Mouse (Mus musculus) olfactory bulb, adult 2 months (tissue): ENCODE measurements at regions not wholly inside any gene's neighbourhood (a gene's known extent, or its start where the extent isn't known, plus 50 kb on each side); places are given as distances from the start of the nearest gene placed in this dataset.

Experiments
- H3K27ac ChIP-seq: fragments of 200-500 bp; 2 replicates; pipeline ENCODE4 v1.5.1; 2012; ENCODE audit warnings: low read depth, low read length; ENCODE audit not compliant: insufficient read depth
- H3K4me1 ChIP-seq: fragments of 200-500 bp; 2 replicates; pipeline ENCODE4 v1.6.1; 2012; ENCODE audit warnings: low read length; ENCODE audit not compliant: control insufficient read depth, insufficient read depth
- H3K4me3 ChIP-seq: fragments of 200-500 bp; 2 replicates; pipeline ENCODE4 v1.5.1; 2012; ENCODE audit warnings: mild to moderate bottlenecking, low read depth, low read length, moderate library complexity; ENCODE audit not compliant: insufficient read depth
- CTCF ChIP-seq: fragments of 200-500 bp; IDR thresholded peaks from 2 replicates; pipeline ENCODE4 v1.5.1; 2012; ENCODE audit warnings: low read depth, mild to moderate bottlenecking, low read length, moderate library complexity; ENCODE audit not compliant: insufficient read depth
- POLR2A ChIP-seq: fragments of 200-500 bp; IDR thresholded peaks from 2 replicates; pipeline ENCODE4 v1.6.1; 2012; ENCODE audit warnings: mild to moderate bottlenecking, low read depth, low read length, moderate library complexity; ENCODE audit not compliant: insufficient read depth
- WGBS: fragments of 180-500 bp; shearing (Covaris S2); methylation state at CpG from one replicate; pipeline ENCODE4 v1.1.7; 2018; 5-methylcytosine and 5-hydroxymethylcytosine counted together

GRCm38 (mm10) chr14:46562016-46562415, 171.5 kb upstream of the Bmp4 start:
- Histone ChIP-seq H3K4me3 (no peak overlapping the region), H3K27ac (no peak overlapping the region), H3K4me1 (no peaks in the 10 kb centered on the region)
- 87% methylated on average over 5 of the region's 5 CpGs for WGBS
- TF ChIP-seq CTCF (no peak), POLR2A (no peak)

GRCm38 (mm10) chr14:46553239-46553638, 162.8 kb upstream of the Bmp4 start:
- Histone ChIP-seq H3K4me3 (no peak overlapping the region), H3K27ac (no peak overlapping the region), H3K4me1 (no peaks in the 10 kb centered on the region)
- WGBS: 93% methylated on average over 2 of the region's 2 CpGs
- TF ChIP-seq CTCF: no peak
- TF ChIP-seq POLR2A: no peak

- TF ChIP-seq CTCF (no peak), POLR2A (no peak)
- 88% methylated on average over 6 of the region's 6 CpGs for WGBS
- no peak overlapping the region for H3K4me3 ChIP-seq
- H3K4me1 ChIP-seq: no peaks in the 10 kb centered on the region
- no peak overlapping the region for H3K27ac ChIP-seq
These were observed 155.7 kb upstream of the Bmp4 start for GRCm38 (mm10) chr14:46546146-46546545.

GRCm38 (mm10) chr14:46539466-46540187, 149.2 kb upstream of the Bmp4 start:
- H3K4me3 ChIP-seq: no peak overlapping the region
- no peak overlapping the region for H3K27ac ChIP-seq
- no peak for TF ChIP-seq CTCF
- TF ChIP-seq POLR2A: no peak
- no peaks in the 10 kb centered on the region for H3K4me1 ChIP-seq
- WGBS: 94% methylated on average over 6 of the region's 6 CpGs

GRCm38 (mm10) chr14:46536002-46536762, 145.7 kb upstream of the Bmp4 start:
- Histone ChIP-seq H3K4me3 (no peak overlapping the region), H3K27ac (no peak overlapping the region), H3K4me1 (no peaks in the 10 kb centered on the region)
- 90% methylated on average over 10 of the region's 10 CpGs for WGBS
- TF ChIP-seq POLR2A: no peak
- TF ChIP-seq CTCF: no peak

- 47% methylated on average over 1 of the region's 1 CpGs for WGBS
- Histone ChIP-seq H3K4me3 (no peak overlapping the region), H3K4me1 (no peaks in the 10 kb centered on the region), H3K27ac (no peak overlapping the region)
- TF ChIP-seq POLR2A: no peak
- no peak for TF ChIP-seq CTCF
These were observed 142.2 kb upstream of the Bmp4 start for GRCm38 (mm10) chr14:46532697-46533096.

- no peak overlapping the region for H3K27ac ChIP-seq
- TF ChIP-seq POLR2A (no peak), CTCF (no peak)
- no peak overlapping the region for H3K4me3 ChIP-seq
- H3K4me1 ChIP-seq: no peaks in the 10 kb centered on the region
- 89% methylated on average over 6 of the region's 6 CpGs for WGBS
These were observed 140.0 kb upstream of the Bmp4 start for GRCm38 (mm10) chr14:46530452-46530851.

- no peaks in the 10 kb centered on the region for H3K4me1 ChIP-seq
- H3K27ac ChIP-seq: no peak overlapping the region
- 91% methylated on average over 5 of the region's 5 CpGs for WGBS
- H3K4me3 ChIP-seq: no peak overlapping the region
- TF ChIP-seq POLR2A: no peak
- TF ChIP-seq CTCF: no peak
These were observed 138.7 kb upstream of the Bmp4 start for GRCm38 (mm10) chr14:46529086-46529715.

GRCm38 (mm10) chr14:46517258-46517657, 126.8 kb upstream of the Bmp4 start:
- no peak for TF ChIP-seq CTCF
- 71% methylated on average over 4 of the region's 4 CpGs for WGBS
- H3K27ac ChIP-seq: no peak overlapping the region
- no peak overlapping the region for H3K4me3 ChIP-seq
- H3K4me1 ChIP-seq: no peaks in the 10 kb centered on the region
